Mouse (Mus musculus) brown adipose tissue, adult 24 weeks (tissue): Measurements from ENCODE around the gene Dnajc12. TPM values are rescaled to one million over a fixed set of nuclear protein-coding genes. Genes with fewer than 3 reads are reported as not detected.
"Not testable (repeated sequence)": the region's sequence is repeated elsewhere in the genome, so short reads cannot be mapped to it uniquely, and the experiment has no call there.

Source experiments
- H3K27ac ChIP-seq: fragments of 200-500 bp; replicated peaks from 2 replicates; pipeline ENCODE4 v1.5.1; 2012; ENCODE audit warnings: low read depth, mild to moderate bottlenecking, low read length
- H3K4me1 ChIP-seq: fragments of 200-500 bp; 2 replicates; pipeline ENCODE4 v1.6.1; 2012; ENCODE audit warnings: low read length, mixed read lengths; ENCODE audit not compliant: control insufficient read depth, insufficient read depth, insufficient read length
- H3K4me3 ChIP-seq: fragments of 200-500 bp; 2 replicates; pipeline ENCODE4 v1.5.1; 2012; ENCODE audit warnings: low read depth, mild to moderate bottlenecking, low read length, moderate library complexity; ENCODE audit not compliant: insufficient read depth
- polyA plus RNA-seq: library from polyadenylated mRNA; stranded (reverse); fragments of >200 nt; gene quantifications from 2 replicates; pipeline ENCODE4 v1.2.4, GENCODE M21; 2012; ENCODE audit not compliant: missing spikeins, insufficient read depth, insufficient read length

The Dnajc12 gene
- polyA plus RNA-seq, 1 experiment, result 9.2 TPM

GRCm38 (mm10) chr10:63368041-63368440, 14.2 kb upstream of the Dnajc12 start:
- no peak overlapping the region for H3K27ac ChIP-seq
- H3K4me3 ChIP-seq, result no peak overlapping the region
- H3K4me1 ChIP-seq, result no peaks in the 10 kb centered on the region

GRCm38 (mm10) chr10:63376303-63376702, 5.9 kb upstream of the Dnajc12 start:
- Histone ChIP-seq H3K27ac (no peak overlapping the region), H3K4me3 (no peak overlapping the region), H3K4me1 (no peaks in the 10 kb centered on the region)

DNA sequence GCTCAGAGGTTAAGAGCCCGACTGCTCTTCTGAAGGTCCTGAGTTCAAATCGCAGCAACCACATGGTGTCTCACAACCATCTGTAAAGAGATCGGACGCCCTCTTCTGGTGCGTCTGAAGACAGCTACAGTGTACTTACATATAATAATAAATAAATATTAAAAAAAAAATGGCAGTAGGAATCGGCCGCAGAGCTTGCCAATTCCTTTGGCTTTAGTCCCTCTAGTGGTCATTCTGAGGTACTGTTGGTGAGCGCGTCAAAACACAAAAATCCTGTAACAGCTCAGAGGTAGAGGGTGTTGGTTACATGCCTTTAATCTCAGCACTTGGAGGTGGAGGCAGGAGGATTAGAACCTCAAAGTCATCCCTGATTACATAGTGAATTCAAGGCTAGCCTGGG, 4.8 kb upstream of the Dnajc12 start:
- no peak overlapping the region for H3K27ac ChIP-seq
- no peak overlapping the region for H3K4me3 ChIP-seq
- no peaks in the 10 kb centered on the region for H3K4me1 ChIP-seq

DNA sequence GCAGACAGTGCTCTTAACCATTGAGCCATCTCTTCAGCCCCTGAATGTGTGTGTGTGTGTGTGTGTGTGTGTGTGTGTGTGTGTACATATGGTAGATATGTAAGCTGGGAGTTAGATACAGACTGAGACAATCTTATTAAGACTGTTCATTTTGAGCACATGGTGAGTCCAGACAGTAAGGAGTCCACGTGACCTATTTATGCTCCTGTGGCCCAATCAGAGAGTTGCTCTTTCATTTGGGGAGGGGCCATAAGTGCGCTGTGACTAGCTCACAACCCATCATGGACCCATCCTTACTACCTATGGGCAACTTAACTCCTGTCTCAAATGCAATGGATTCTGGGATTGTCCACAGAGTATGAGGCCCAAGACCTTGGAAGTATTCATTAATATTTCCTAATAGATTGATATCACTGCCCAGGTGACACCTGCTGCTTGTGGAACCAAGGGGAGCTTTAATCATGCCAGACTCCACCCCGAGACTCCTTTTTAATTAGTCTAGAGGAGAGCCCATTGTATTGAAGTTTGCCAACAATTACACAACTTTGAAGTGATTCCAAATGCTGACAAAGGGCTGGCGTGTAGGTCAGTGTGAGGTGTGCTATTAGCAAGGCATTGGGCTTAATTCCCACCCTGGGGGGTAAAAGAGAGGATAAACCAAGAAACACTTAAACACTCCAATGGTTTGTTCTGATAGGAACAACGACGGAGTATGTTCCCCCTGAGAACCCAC, 3.1 kb upstream of the Dnajc12 start:
- H3K27ac ChIP-seq, result no peak overlapping the region
- H3K4me1 ChIP-seq, result no peaks in the 10 kb centered on the region
- no peak overlapping the region for H3K4me3 ChIP-seq

DNA sequence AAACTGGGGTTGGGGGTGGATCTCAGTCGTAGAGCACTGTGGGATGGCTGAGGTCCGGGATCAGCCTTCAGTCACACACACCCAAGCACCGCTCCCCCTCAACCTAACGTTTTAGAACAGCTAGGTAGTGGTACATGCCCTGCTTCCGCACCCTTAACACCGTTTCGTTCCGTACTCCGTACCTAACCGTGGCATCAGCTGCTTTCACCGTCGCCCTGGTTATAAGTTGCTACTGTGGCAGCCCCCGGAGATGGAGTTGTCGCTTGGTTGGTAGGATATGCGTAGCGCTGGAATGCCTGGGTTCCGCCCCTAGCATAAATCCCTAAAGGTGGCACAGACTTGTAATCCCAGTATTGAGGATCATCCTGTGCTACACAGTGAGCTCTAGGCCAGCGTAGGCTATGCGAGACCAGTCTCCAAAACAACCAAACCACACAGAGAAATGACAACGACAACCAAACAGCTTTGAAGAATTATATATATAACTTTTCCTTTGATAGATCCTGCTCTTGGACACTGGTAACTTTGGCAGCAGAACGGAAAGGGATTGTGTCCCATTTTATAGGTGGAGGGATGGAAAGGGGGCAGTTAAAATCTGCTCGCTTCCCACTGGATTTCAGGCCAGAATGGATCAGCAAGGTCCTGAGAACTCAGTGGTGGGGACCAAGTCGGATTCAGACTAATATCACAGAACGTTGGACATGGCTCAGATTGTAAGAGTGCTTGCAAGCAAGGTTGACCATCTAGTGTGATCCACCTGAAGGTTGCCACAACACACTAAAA, 554 bp upstream of the Dnajc12 start, which contains the start of gene Sirt1:
Gene Sirt1 (minus strand): TSS at position 207 of the 783 bp plus-strand sequence.
- H3K4me3 ChIP-seq, result peak within 1 kb of the TSS; percentile 67
- peak within 1 kb of the TSS; percentile 53; the same call in 1 of the 2 replicates for H3K27ac ChIP-seq
- no peaks in the 10 kb centered on the region for H3K4me1 ChIP-seq

DNA sequence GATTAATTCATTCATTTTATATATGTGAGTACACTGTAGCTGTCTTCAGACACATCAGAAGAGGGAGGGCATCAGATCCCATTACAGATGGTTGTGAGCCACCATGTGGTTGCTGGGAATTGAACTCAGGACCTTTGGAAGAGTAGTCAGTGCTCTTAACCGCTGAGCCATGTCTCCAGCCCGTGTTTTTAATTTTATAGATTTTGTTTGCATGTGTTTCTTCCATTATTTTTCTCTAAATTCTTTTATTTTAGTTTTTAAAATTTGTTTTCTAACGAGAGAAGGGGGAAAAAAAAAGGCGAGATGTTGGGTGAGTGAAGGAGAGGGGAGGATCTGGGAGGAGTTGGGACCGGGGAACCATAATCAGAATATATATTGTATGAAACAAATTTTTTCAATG, 3.7 kb downstream of the Dnajc12 start:
- H3K27ac ChIP-seq, H3K4me1 ChIP-seq: not testable (repeated sequence)
- H3K4me3 ChIP-seq, result peak overlapping the region; percentile 63

DNA sequence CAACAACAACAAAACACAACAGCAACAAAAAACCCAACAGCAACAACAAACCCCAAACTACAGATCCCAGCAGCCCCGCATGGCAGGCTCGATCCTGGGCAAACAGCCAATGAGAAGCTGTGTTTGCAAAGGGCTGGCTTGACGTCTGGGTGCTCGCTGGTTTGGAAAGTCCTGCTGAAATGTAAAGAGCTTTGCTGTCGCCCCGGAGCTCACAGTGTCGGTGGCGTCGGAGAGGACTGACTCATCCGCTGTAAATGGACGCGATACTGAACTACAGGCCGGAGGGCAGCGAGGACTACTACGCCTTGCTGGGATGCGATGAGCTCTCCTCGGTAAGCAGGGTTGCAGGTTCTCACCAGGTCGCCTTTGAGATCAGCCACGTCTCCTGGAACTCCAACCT, 4.2 kb downstream of the Dnajc12 start:
- no peak overlapping the region for H3K27ac ChIP-seq
- no peaks in the 10 kb centered on the region for H3K4me1 ChIP-seq
- H3K4me3 ChIP-seq, result peak overlapping the region; percentile 63

DNA sequence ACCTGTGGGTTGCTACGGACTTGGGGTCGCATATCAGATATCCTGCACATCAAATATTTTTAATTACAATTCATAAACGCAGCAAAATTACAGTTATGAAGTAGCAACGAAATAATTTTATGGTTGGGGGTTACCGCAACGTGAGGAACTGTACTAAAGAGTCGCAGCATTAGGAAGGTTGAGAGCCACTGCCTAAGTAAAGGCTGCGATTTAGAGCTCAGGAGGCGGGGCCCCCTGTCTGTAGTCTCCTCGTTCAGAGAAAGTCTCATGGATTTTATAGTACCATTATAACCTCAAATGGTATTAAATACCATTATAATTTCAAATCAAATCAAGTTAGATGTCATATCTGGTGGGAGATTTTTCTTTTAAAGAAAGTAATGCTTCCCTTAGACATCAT, 4.7 kb downstream of the Dnajc12 start:
- Histone ChIP-seq H3K27ac (no peak overlapping the region), H3K4me1 (no peaks in the 10 kb centered on the region)

GRCm38 (mm10) chr10:63388948-63389347, 6.7 kb downstream of the Dnajc12 start:
- no peak overlapping the region for H3K4me3 ChIP-seq
- H3K27ac ChIP-seq, result no peak overlapping the region
- no peaks in the 10 kb centered on the region for H3K4me1 ChIP-seq

More for the DNA sequence above, 4.7 kb downstream of the Dnajc12 start:
- H3K4me3 ChIP-seq, result peak overlapping the region; percentile 63

- Histone ChIP-seq H3K4me3 (no peak overlapping the region), H3K27ac (no peak overlapping the region), H3K4me1 (no peaks in the 10 kb centered on the region)
These were observed 14.7 kb downstream of the Dnajc12 start for GRCm38 (mm10) chr10:63396963-63397362.

GRCm38 (mm10) chr10:63402731-63403504, 20.7 kb downstream of the Dnajc12 start:
- Histone ChIP-seq H3K4me1 (no peaks in the 10 kb centered on the region), H3K27ac (no peak overlapping the region)

DNA sequence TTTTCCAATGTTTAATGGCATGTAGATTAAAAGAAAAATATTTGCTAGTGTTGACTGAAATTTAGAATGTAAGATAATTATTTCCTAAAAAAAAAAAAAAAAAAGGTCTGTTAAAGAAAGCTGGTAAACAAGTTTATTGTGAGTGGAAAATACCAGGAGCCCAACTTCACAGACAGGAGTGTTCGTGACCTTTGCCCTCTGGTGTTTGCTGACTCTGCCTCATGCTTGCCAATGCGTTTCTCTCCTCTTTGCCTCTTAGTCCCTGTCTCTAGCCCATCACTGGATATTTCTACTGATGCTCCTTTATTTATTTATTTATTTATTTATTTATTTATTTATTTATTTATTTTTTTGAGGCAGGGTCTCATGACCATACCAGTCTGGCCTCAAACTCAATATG, 21.4 kb downstream of the Dnajc12 start:
- Histone ChIP-seq H3K4me3 (no peak overlapping the region), H3K27ac (no peak overlapping the region), H3K4me1 (no peaks in the 10 kb centered on the region)

More at GRCm38 (mm10) chr10:63402731-63403504, 20.7 kb downstream of the Dnajc12 start:
- H3K4me3 ChIP-seq, result no peak overlapping the region

GRCm38 (mm10) chr10:63410162-63410956, 28.1 kb downstream of the Dnajc12 start:
- Histone ChIP-seq H3K27ac (no peak overlapping the region), H3K4me1 (no peaks in the 10 kb centered on the region), H3K4me3 (no peak overlapping the region)

GRCm38 (mm10) chr10:63411674-63412073, 29.4 kb downstream of the Dnajc12 start:
- H3K27ac ChIP-seq, H3K4me3 ChIP-seq, H3K4me1 ChIP-seq: not testable (repeated sequence)
